Mouse (Mus musculus): ENCODE measurements around the gene Atg4a. TPM values are rescaled to one million over a fixed set of nuclear protein-coding genes. Genes with fewer than 3 reads are reported as not detected.
A peak's percentile ranks its signal among the peaks of the same experiment; 100 is the strongest.

Gene Atg4a
- total and polyA plus RNA-seq, 3 experiments: 0.54 to 40.8 (median 31.8) TPM

- Histone ChIP-seq H3K9me3 (replicated peaks) (no peaks in the 10 kb centered on the region), H3K4me3 (ENCODE audit: low read depth, low read length) (no peak overlapping the region), H3K36me3 (replicated peaks) (no peaks in the 10 kb centered on the region), H3K4me1 (ENCODE audit: insufficient read depth, low read depth, low read length) (peaks cover 28% of the 10 kb centered on the region), H3K27me3 (ENCODE audit: insufficient read depth, low read length) (no peaks in the 10 kb centered on the region)
- ATAC-seq (ENCODE audit: extremely low read depth, insufficient number of reproducible peaks, low FRiP score, poor library complexity, severe bottlenecking) (peak; percentile 94), DNase-seq (ENCODE audit: low spot score) (peak; percentile 13)
- TF ChIP-seq GATA2 (IDR thresholded peaks at IDR 0.05; ENCODE audit: borderline replicate concordance, low read depth, low read length) (no peak), CTCF (IDR thresholded peaks at IDR 0.05; ENCODE audit: low read depth, low read length) (no peak), GATA1 (IDR thresholded peaks at IDR 0.05; ENCODE audit: borderline replicate concordance, low read length) (no peak), POLR2AphosphoS5 (IDR thresholded peaks at IDR 0.05; ENCODE audit: insufficient replicate concordance, low read depth, low read length) (no peak), TAL1 (conservative IDR thresholded peaks at IDR 0.05; ENCODE audit: low read depth, low read length) (peak; percentile 48)
These were observed 28.1 kb downstream of the Atg4a start for GRCm38 (mm10) chrX:140984795-140985194.

- Histone ChIP-seq H3K4me3 (ENCODE audit: low read depth, low read length) (no peak overlapping the region), H3K36me3 (replicated peaks) (peaks cover 2% of the 10 kb centered on the region), H3K4me1 (ENCODE audit: insufficient read depth, low read depth, low read length) (peaks cover 23% of the 10 kb centered on the region), H3K9me3 (replicated peaks) (no peaks in the 10 kb centered on the region), H3K27me3 (ENCODE audit: insufficient read depth, low read length) (no peaks in the 10 kb centered on the region)
- TF ChIP-seq POLR2AphosphoS5 (IDR thresholded peaks at IDR 0.05; ENCODE audit: insufficient replicate concordance, low read depth, low read length): no peak
- no peak for DNase-seq (ENCODE audit: low spot score)
- ATAC-seq (ENCODE audit: extremely low read depth, insufficient number of reproducible peaks, low FRiP score, poor library complexity, severe bottlenecking): no peak
These were observed 28.5 kb downstream of the Atg4a start for GRCm38 (mm10) chrX:140985256-140985655.

- DNase-seq (ENCODE audit: low spot score): no peak
- Histone ChIP-seq H3K4me1 (ENCODE audit: insufficient read depth, low read depth, low read length) (no peaks in the 10 kb centered on the region), H3K4me3 (ENCODE audit: low read depth, low read length) (no peak overlapping the region), H3K9me3 (replicated peaks) (no peaks in the 10 kb centered on the region), H3K27me3 (ENCODE audit: insufficient read depth, low read length) (no peaks in the 10 kb centered on the region), H3K36me3 (replicated peaks) (peaks cover 47% of the 10 kb centered on the region)
- TF ChIP-seq GATA2 (IDR thresholded peaks at IDR 0.05; ENCODE audit: borderline replicate concordance, low read depth, low read length): no peak
- TF ChIP-seq GATA1 (IDR thresholded peaks at IDR 0.05; ENCODE audit: borderline replicate concordance, low read length): no peak
- TF ChIP-seq TAL1 (conservative IDR thresholded peaks at IDR 0.05; ENCODE audit: low read depth, low read length): no peak
- TF ChIP-seq CTCF (IDR thresholded peaks at IDR 0.05; ENCODE audit: low read depth, low read length): no peak
- TF ChIP-seq POLR2AphosphoS5 (IDR thresholded peaks at IDR 0.05; ENCODE audit: insufficient replicate concordance, low read depth, low read length): no peak
- no peak for ATAC-seq (ENCODE audit: extremely low read depth, insufficient number of reproducible peaks, low FRiP score, poor library complexity, severe bottlenecking)
These were observed 40.3 kb downstream of the Atg4a start for GRCm38 (mm10) chrX:140996909-140997516.

- H3K36me3 ChIP-seq (replicated peaks): peaks cover 46% of the 10 kb centered on the region
- no peak for DNase-seq (ENCODE audit: low spot score)
- no peaks in the 10 kb centered on the region for H3K9me3 ChIP-seq (replicated peaks)
- no peak for ATAC-seq (ENCODE audit: extremely low read depth, insufficient number of reproducible peaks, low FRiP score, poor library complexity, severe bottlenecking)
- TF ChIP-seq TAL1 (conservative IDR thresholded peaks at IDR 0.05; ENCODE audit: low read depth, low read length) (no peak), GATA2 (IDR thresholded peaks at IDR 0.05; ENCODE audit: borderline replicate concordance, low read depth, low read length) (no peak), POLR2AphosphoS5 (IDR thresholded peaks at IDR 0.05; ENCODE audit: insufficient replicate concordance, low read depth, low read length) (no peak), CTCF (IDR thresholded peaks at IDR 0.05; ENCODE audit: low read depth, low read length) (no peak), GATA1 (IDR thresholded peaks at IDR 0.05; ENCODE audit: borderline replicate concordance, low read length) (no peak)
- no peaks in the 10 kb centered on the region for H3K4me1 ChIP-seq (ENCODE audit: insufficient read depth, low read depth, low read length)
- no peak overlapping the region for H3K4me3 ChIP-seq (ENCODE audit: low read depth, low read length)
- no peaks in the 10 kb centered on the region for H3K27me3 ChIP-seq (ENCODE audit: insufficient read depth, low read length)
These were observed 41.3 kb downstream of the Atg4a start for GRCm38 (mm10) chrX:140997912-140998545.

GRCm38 (mm10) chrX:140998885-140999284, 42.2 kb downstream of the Atg4a start:
- no peak for TF ChIP-seq POLR2AphosphoS5 (IDR thresholded peaks at IDR 0.05; ENCODE audit: insufficient replicate concordance, low read depth, low read length)
- TF ChIP-seq GATA1 (IDR thresholded peaks at IDR 0.05; ENCODE audit: borderline replicate concordance, low read length): no peak
- no peak for TF ChIP-seq TAL1 (conservative IDR thresholded peaks at IDR 0.05; ENCODE audit: low read depth, low read length)
- no peak for TF ChIP-seq GATA2 (IDR thresholded peaks at IDR 0.05; ENCODE audit: borderline replicate concordance, low read depth, low read length)
- no peak for TF ChIP-seq CTCF (IDR thresholded peaks at IDR 0.05; ENCODE audit: low read depth, low read length)
- no peak for ATAC-seq (ENCODE audit: extremely low read depth, insufficient number of reproducible peaks, low FRiP score, poor library complexity, severe bottlenecking)
- H3K9me3 ChIP-seq (replicated peaks): no peaks in the 10 kb centered on the region

GRCm38 (mm10) chrX:141149705-141150104, 193.0 kb downstream of the Atg4a start:
- H3K36me3 ChIP-seq (replicated peaks): peaks cover 54% of the 10 kb centered on the region
- ATAC-seq (ENCODE audit: extremely low read depth, insufficient number of reproducible peaks, low FRiP score, poor library complexity, severe bottlenecking) (no peak), DNase-seq (ENCODE audit: low spot score) (no peak)
- H3K9me3 ChIP-seq (replicated peaks): no peaks in the 10 kb centered on the region
- H3K27me3 ChIP-seq (ENCODE audit: insufficient read depth, low read length): no peaks in the 10 kb centered on the region
- H3K4me1 ChIP-seq (ENCODE audit: insufficient read depth, low read depth, low read length): no peaks in the 10 kb centered on the region
- no peak for TF ChIP-seq POLR2AphosphoS5 (IDR thresholded peaks at IDR 0.05; ENCODE audit: insufficient replicate concordance, low read depth, low read length)
- TF ChIP-seq CTCF (IDR thresholded peaks at IDR 0.05; ENCODE audit: low read depth, low read length): no peak
- TF ChIP-seq GATA1 (IDR thresholded peaks at IDR 0.05; ENCODE audit: borderline replicate concordance, low read length): no peak
- TF ChIP-seq GATA2 (IDR thresholded peaks at IDR 0.05; ENCODE audit: borderline replicate concordance, low read depth, low read length): no peak
- no peak for TF ChIP-seq TAL1 (conservative IDR thresholded peaks at IDR 0.05; ENCODE audit: low read depth, low read length)
- no peak overlapping the region for H3K4me3 ChIP-seq (ENCODE audit: low read depth, low read length)

More at GRCm38 (mm10) chrX:140998885-140999284, 42.2 kb downstream of the Atg4a start:
- H3K36me3 ChIP-seq (replicated peaks): peaks cover 41% of the 10 kb centered on the region
- H3K4me3 ChIP-seq (ENCODE audit: low read depth, low read length): no peak overlapping the region
- no peaks in the 10 kb centered on the region for H3K27me3 ChIP-seq (ENCODE audit: insufficient read depth, low read length)
- H3K4me1 ChIP-seq (ENCODE audit: insufficient read depth, low read depth, low read length): no peaks in the 10 kb centered on the region
- DNase-seq (ENCODE audit: low spot score): no peak
